In genomic region chr12:64829662-64830249, GRCm38 (mm10) we compare ENCODE assay signal across 8 mouse cellular contexts.
DNase-seq lines count a peak whose midpoint lies in the region; ATAC-seq lines count a peak whose summit lies in the region.

No protein-coding gene starts in this region.

- H3K4me1 ChIP-seq in hindbrain, embryonic 15.5 days (replicated peaks), result no peaks in the 10 kb centered on the region
- peaks cover 6% of the 10 kb centered on the region; the same call in 1 of the 2 replicates for H3K4me1 ChIP-seq in midbrain, embryonic 14.5 days (ENCODE audit: control insufficient read depth, insufficient read depth, low read length)

- WGBS in hindbrain, embryonic 15.5 days, result 0% methylated on average over 1 of the region's 1 CpGs
- WGBS in midbrain, embryonic 14.5 days, result 6% methylated on average over 1 of the region's 1 CpGs

- peak; percentile 12 to 40 for DNase-seq in heart, postnatal 10 days
- DNase-seq in heart, postnatal 25 days (ENCODE audit: low spot score), result no peak
- peak; percentile 23 for DNase-seq in CD4-positive helper T cell, adult 2 months (ENCODE audit: low read depth, low spot score)
- peak; percentile 86 for DNase-seq in midbrain, embryonic 14.5 days
- DNase-seq in urinary bladder, postnatal 14 days (ENCODE audit: low spot score), result no peak

- peak; percentile 65 for ATAC-seq in activated CD4-positive, CD25-positive, alpha-beta regulatory T cell, adult 4 months
- ATAC-seq in hindbrain, embryonic 15.5 days (ENCODE audit: low FRiP score, low read depth), result peak; percentile 87; the same call in 1 of the 2 replicates
- peak; percentile 63; the same call in 1 of the 2 replicates for ATAC-seq in midbrain, embryonic 14.5 days (ENCODE audit: low FRiP score, low TSS enrichment)
- no peak for ATAC-seq in erythroblast, adult 5-6 weeks (replicated peaks; ENCODE audit: low FRiP score, poor library complexity, severe bottlenecking)

- H3K4me3 ChIP-seq in hindbrain, embryonic 15.5 days, result no peak overlapping the region
- no peak overlapping the region for H3K4me3 ChIP-seq in midbrain, embryonic 14.5 days (replicated peaks; ENCODE audit: low read depth, low read length)

- no peaks in the 10 kb centered on the region for H3K36me3 ChIP-seq in hindbrain, embryonic 15.5 days
- H3K36me3 ChIP-seq in midbrain, embryonic 14.5 days (ENCODE audit: control insufficient read depth, insufficient read depth, low read length), result no peaks in the 10 kb centered on the region

- H3K4me2 ChIP-seq in hindbrain, embryonic 15.5 days, result no peak overlapping the region
- no peak overlapping the region for H3K4me2 ChIP-seq in midbrain, embryonic 14.5 days (ENCODE audit: low read length)

- H3K27ac ChIP-seq in hindbrain, embryonic 15.5 days (replicated peaks), result no peak overlapping the region
- no peak overlapping the region for H3K27ac ChIP-seq in midbrain, embryonic 14.5 days (replicated peaks; ENCODE audit: low read depth, low read length)

- intact Hi-C loops in heart, postnatal 10 days (cut with DNase I), result no loop called here
- intact Hi-C loops in heart, postnatal 25 days (cut with DNase I), result no loop called here

- H3K9ac ChIP-seq in hindbrain, embryonic 15.5 days, result no peak overlapping the region
- no peak overlapping the region for H3K9ac ChIP-seq in midbrain, embryonic 14.5 days (replicated peaks; ENCODE audit: low read length)

- no peaks in the 10 kb centered on the region for H3K27me3 ChIP-seq in hindbrain, embryonic 15.5 days
- no peaks in the 10 kb centered on the region for H3K27me3 ChIP-seq in midbrain, embryonic 14.5 days (ENCODE audit: control insufficient read depth, insufficient read depth, low read length)

- H3K9me3 ChIP-seq in hindbrain, embryonic 15.5 days, result no peaks in the 10 kb centered on the region
- H3K9me3 ChIP-seq in midbrain, embryonic 14.5 days (ENCODE audit: control insufficient read depth, low read length), result no peaks in the 10 kb centered on the region

Comparison
In these comparisons a context has a peak if more than half of its experiments do, and no peak if none do; other contexts are left out.
1. DNase-seq: peak in heart, postnatal 10 days (2 of 2), CD4-positive helper T cell, adult 2 months (single experiment) and midbrain, embryonic 14.5 days (single experiment); none in heart, postnatal 25 days (single experiment) and urinary bladder, postnatal 14 days (single experiment).